Mouse (Mus musculus) midbrain, embryonic 16.5 days (tissue): ENCODE measurements around the gene Cyp4f17. TPM values are rescaled to one million over a fixed set of nuclear protein-coding genes. Genes with fewer than 3 reads are reported as not detected.
A peak's percentile ranks its signal among the peaks of the same experiment; 100 is the strongest.
"Not testable (repeated sequence)": the region's sequence is repeated elsewhere in the genome, so short reads cannot be mapped to it uniquely, and the experiment has no call there.

Experiments used
- ATAC-seq: fragments of 200-750 bp; cut with Nextera tagmentation; 2 replicates; pipeline ENCODE4 v1.8.0; 2017; ENCODE audit warnings: moderate TSS enrichment
- H3K27ac ChIP-seq: fragments of 300-500 bp; sonication (generic); 2 replicates; pipeline ENCODE4 v1.5.1; 2014; ENCODE audit warnings: mild to moderate bottlenecking, low read length, mixed read lengths
- H3K27me3 ChIP-seq: fragments of 300-500 bp; sonication (generic); 2 replicates; pipeline ENCODE4 v1.6.1; 2014; ENCODE audit warnings: low read depth, low read length, mixed read lengths; ENCODE audit not compliant: control insufficient read depth, insufficient read depth
- H3K36me3 ChIP-seq: fragments of 300-500 bp; sonication (generic); 2 replicates; pipeline ENCODE4 v1.6.1; 2014; ENCODE audit warnings: mild to moderate bottlenecking, low read length, moderate library complexity, mixed read lengths; ENCODE audit not compliant: control insufficient read depth, insufficient read depth
- H3K4me1 ChIP-seq: fragments of 300-500 bp; sonication (generic); 2 replicates; pipeline ENCODE4 v1.6.1; 2014; ENCODE audit warnings: mild to moderate bottlenecking, low read length, mixed read lengths; ENCODE audit not compliant: control insufficient read depth, insufficient read depth
- H3K4me2 ChIP-seq: fragments of 300-500 bp; sonication (generic); 2 replicates; pipeline ENCODE4 v1.6.1; 2014; ENCODE audit warnings: mild to moderate bottlenecking, low read length, mixed read lengths
- H3K4me3 ChIP-seq: fragments of 300-500 bp; sonication (generic); 2 replicates; pipeline ENCODE4 v1.5.1; 2014; ENCODE audit warnings: low read depth, mild to moderate bottlenecking, low read length, moderate library complexity, mixed read lengths
- H3K9ac ChIP-seq: fragments of 300-500 bp; sonication (generic); 2 replicates; pipeline ENCODE4 v1.6.1; 2014; ENCODE audit warnings: low read depth, low read length, mixed read lengths
- H3K9me3 ChIP-seq: fragments of 300-500 bp; sonication (generic); replicated peaks from 2 replicates; pipeline ENCODE4 v1.6.1; 2014; ENCODE audit warnings: mild to moderate bottlenecking, low read length, mixed read lengths; ENCODE audit not compliant: control insufficient read depth, poor library complexity, severe bottlenecking
- WGBS: fragments of 180-500 bp; shearing (Covaris S2); extraction: QIAGEN DNeasy Blood & Tissue Kit; methylation state at CpG from one replicate; pipeline ENCODE4 v1.1.7; 2014; 5-methylcytosine and 5-hydroxymethylcytosine counted together
- polyA plus RNA-seq: library from polyadenylated mRNA; unstranded; fragments of >200 nt; fragmentation: Nextera tagmentation; extraction: Ambion mirVana; gene quantifications from 2 replicates; pipeline ENCODE4 v1.2.1, GENCODE M21; 2015

Cyp4f17 gene
- polyA plus RNA-seq, 1 experiment from 2014 or later: 15.7 TPM

- Histone ChIP-seq H3K4me3 (no peak overlapping the region), H3K36me3 (peaks cover 8% of the 10 kb centered on the region; the same call in 1 of the 2 replicates), H3K4me1 (no peaks in the 10 kb centered on the region), H3K4me2 (no peak overlapping the region), H3K9me3 (no peaks in the 10 kb centered on the region), H3K27me3 (no peaks in the 10 kb centered on the region), H3K27ac (no peak overlapping the region), H3K9ac (no peak overlapping the region)
- ATAC-seq: no peak
- WGBS: 93% methylated on average over 5 of the region's 5 CpGs
These were observed 16.1 kb downstream of the Cyp4f17 start for GRCm38 (mm10) chr17:32521981-32522380.

GRCm38 (mm10) chr17:32522386-32522785 lies 16.5 kb downstream of the Cyp4f17 start:
- Histone ChIP-seq H3K4me2 (no peak overlapping the region), H3K9me3 (no peaks in the 10 kb centered on the region), H3K27ac (no peak overlapping the region), H3K4me3 (no peak overlapping the region), H3K4me1 (no peaks in the 10 kb centered on the region), H3K36me3 (peaks cover 8% of the 10 kb centered on the region; the same call in 1 of the 2 replicates), H3K27me3 (no peaks in the 10 kb centered on the region), H3K9ac (no peak overlapping the region)
- no peak for ATAC-seq
- WGBS: 90% methylated on average over 4 of the region's 4 CpGs

GRCm38 (mm10) chr17:32522816-32523215 lies 17.0 kb downstream of the Cyp4f17 start:
- ATAC-seq: no peak
- no peak overlapping the region for H3K27ac ChIP-seq
- no peaks in the 10 kb centered on the region for H3K27me3 ChIP-seq
- no peak overlapping the region for H3K9ac ChIP-seq
- WGBS: 89% methylated on average over 5 of the region's 5 CpGs
- H3K4me2 ChIP-seq: no peak overlapping the region
- no peaks in the 10 kb centered on the region for H3K4me1 ChIP-seq
- H3K36me3 ChIP-seq: peaks cover 7% of the 10 kb centered on the region; the same call in 1 of the 2 replicates
- no peak overlapping the region for H3K4me3 ChIP-seq
- H3K9me3 ChIP-seq: no peaks in the 10 kb centered on the region

DNA sequence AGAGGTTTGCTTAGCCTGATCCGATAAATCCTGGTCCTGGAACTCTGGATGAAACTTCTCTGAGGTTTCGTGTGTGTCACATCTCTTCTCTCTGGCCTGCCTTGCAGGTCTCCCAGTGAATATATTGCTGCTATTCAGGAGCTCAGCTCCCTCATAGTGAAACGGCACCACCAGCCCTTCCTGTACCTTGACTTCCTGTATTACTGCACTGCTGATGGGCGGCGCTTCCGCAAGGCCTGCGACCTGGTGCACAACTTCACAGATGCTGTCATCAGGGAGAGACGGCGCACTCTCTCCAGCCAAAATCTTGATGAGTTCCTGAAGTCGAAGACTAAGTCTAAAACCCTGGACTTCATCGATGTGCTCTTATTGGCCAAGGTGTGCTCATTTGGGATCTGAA lies 18.0 kb downstream of the Cyp4f17 start:
- Histone ChIP-seq H3K4me3 (no peak overlapping the region), H3K4me2 (no peak overlapping the region), H3K27me3 (no peaks in the 10 kb centered on the region), H3K9me3 (no peaks in the 10 kb centered on the region), H3K9ac (no peak overlapping the region), H3K27ac (no peak overlapping the region), H3K4me1 (no peaks in the 10 kb centered on the region), H3K36me3 (peaks cover 5% of the 10 kb centered on the region; the same call in 1 of the 2 replicates)
- no peak for ATAC-seq
- 91% methylated on average over 11 of the region's 11 CpGs for WGBS

- not testable (repeated sequence) for H3K4me1 ChIP-seq, H3K27ac ChIP-seq, H3K27me3 ChIP-seq, H3K9ac ChIP-seq, H3K36me3 ChIP-seq, ATAC-seq, H3K4me3 ChIP-seq, H3K9me3 ChIP-seq, H3K4me2 ChIP-seq
- 89% methylated on average over 1 of the region's 1 CpGs for WGBS
These were observed 20.5 kb downstream of the Cyp4f17 start for GRCm38 (mm10) chr17:32526341-32526740.

- Histone ChIP-seq H3K4me2 (no peak overlapping the region), H3K4me3 (no peak overlapping the region), H3K9ac (no peak overlapping the region), H3K27ac (no peak overlapping the region), H3K36me3 (peaks cover under 1% of the 10 kb centered on the region; the same call in 1 of the 2 replicates), H3K27me3 (no peaks in the 10 kb centered on the region), H3K4me1 (no peaks in the 10 kb centered on the region), H3K9me3 (no peaks in the 10 kb centered on the region)
- 89% methylated on average over 11 of the region's 11 CpGs for WGBS
- ATAC-seq: no peak
These were observed 21.9 kb downstream of the Cyp4f17 start for GRCm38 (mm10) chr17:32527748-32528147.

DNA sequence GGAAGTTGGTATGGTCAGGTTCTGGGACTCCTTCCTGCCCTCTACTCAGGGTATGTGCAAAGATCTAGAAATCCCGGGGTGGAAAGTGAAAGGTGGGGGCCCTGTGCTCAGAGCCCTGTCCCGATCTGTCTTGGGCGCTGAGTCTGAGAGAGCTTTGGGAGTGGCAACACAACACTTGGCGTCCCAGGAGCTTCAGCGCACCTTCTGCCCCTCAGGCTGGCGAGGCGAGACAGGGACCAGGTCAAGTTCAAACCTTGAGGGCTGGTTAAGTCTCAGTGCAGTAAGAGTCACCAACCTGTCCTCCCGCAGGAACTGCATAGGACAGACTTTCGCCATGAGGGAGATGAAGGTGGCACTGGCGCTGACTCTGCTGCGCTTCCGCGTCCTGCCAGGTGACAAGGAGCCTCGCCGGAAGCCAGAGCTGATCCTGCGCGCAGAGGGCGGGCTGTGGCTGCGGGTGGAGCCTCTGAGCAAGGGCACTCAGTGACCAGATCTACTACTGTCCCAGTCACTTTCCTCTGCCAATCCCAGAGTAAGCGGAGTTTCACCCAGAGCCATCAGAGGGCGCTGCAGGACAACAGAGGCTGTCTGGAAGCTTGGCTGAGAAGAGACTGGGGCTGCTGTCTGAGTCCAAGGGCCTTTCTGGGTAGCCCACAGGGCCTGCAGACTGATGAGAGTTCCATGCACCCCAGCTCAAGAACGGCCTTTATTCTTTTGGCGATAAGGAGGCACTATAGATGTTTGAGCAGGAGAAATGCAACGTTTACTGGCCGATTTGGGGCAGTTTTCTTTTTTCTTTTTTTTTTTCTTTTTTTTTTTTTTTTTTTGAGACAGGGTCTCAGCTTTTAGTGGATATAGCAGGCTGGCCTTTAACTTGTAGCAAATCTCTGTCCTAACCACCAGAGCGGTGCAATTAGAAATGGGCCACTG lies 22.8 kb downstream of the Cyp4f17 start:
- H3K4me3 ChIP-seq: no peak overlapping the region
- H3K9ac ChIP-seq: 0 out of 2 replicates have a peak overlapping the region, but pooled peaks have one; percentile 25
- WGBS: 18% methylated on average over 26 of the region's 26 CpGs
- no peaks in the 10 kb centered on the region for H3K4me1 ChIP-seq
- no peak overlapping the region for H3K27ac ChIP-seq
- no peaks in the 10 kb centered on the region for H3K9me3 ChIP-seq
- no peaks in the 10 kb centered on the region for H3K27me3 ChIP-seq
- peak; percentile 68; the same call in 1 of the 2 replicates for ATAC-seq
- H3K36me3 ChIP-seq: no peaks in the 10 kb centered on the region
- peak overlapping the region; percentile 34 for H3K4me2 ChIP-seq

- not testable (repeated sequence) for H3K4me1 ChIP-seq, H3K4me3 ChIP-seq, H3K4me2 ChIP-seq, H3K9ac ChIP-seq, H3K27ac ChIP-seq, ATAC-seq, H3K36me3 ChIP-seq, H3K9me3 ChIP-seq, H3K27me3 ChIP-seq
- 37% methylated on average over 4 of the region's 4 CpGs for WGBS
These were observed 26.5 kb downstream of the Cyp4f17 start for GRCm38 (mm10) chr17:32532356-32532755.

- H3K4me1 ChIP-seq: peaks cover 7% of the 10 kb centered on the region; the same call in 1 of the 2 replicates
- ATAC-seq: no peak
- no peaks in the 10 kb centered on the region for H3K27me3 ChIP-seq
- H3K4me3 ChIP-seq: no peak overlapping the region
- no peaks in the 10 kb centered on the region for H3K36me3 ChIP-seq
- H3K9me3 ChIP-seq: no peaks in the 10 kb centered on the region
- H3K27ac ChIP-seq: no peak overlapping the region
- H3K4me2 ChIP-seq: no peak overlapping the region
- 85% methylated on average over 6 of the region's 6 CpGs for WGBS
- no peak overlapping the region for H3K9ac ChIP-seq
These were observed 28.2 kb downstream of the Cyp4f17 start for GRCm38 (mm10) chr17:32534068-32534467.
